Mouse (Mus musculus): Measurements from ENCODE around the gene C2cd3. TPM values are rescaled to one million over a fixed set of nuclear protein-coding genes. Genes with fewer than 3 reads are reported as not detected.

C2cd3 gene
- polyA plus RNA-seq, 1 experiment from 2014 or later, result 42.3 TPM

GRCm38 (mm10) chr7:100429911-100430310, 57.9 kb downstream of the C2cd3 start:
- ATAC-seq (ENCODE audit: insufficient read depth, low FRiP score, low TSS enrichment), result no peak
- no peak for DNase-seq (ENCODE audit: low spot score)
- H3K4me2 ChIP-seq (ENCODE audit: low read depth), result no peak overlapping the region
- no peak overlapping the region for H3K9ac ChIP-seq (ENCODE audit: low read length)
- H3K4me1 ChIP-seq (ENCODE audit: control insufficient read depth, insufficient read depth, low read length), result no peaks in the 10 kb centered on the region
- H3K9me3 ChIP-seq (ENCODE audit: control insufficient read depth, low read length), result no peaks in the 10 kb centered on the region
- H3K27me3 ChIP-seq (ENCODE audit: control insufficient read depth, insufficient read depth, low read length), result no peaks in the 10 kb centered on the region
- 94% methylated on average over 11 of the region's 11 CpGs for WGBS
- H3K4me3 ChIP-seq (ENCODE audit: low read depth, low read length), result no peak overlapping the region
- no peak overlapping the region for H3K27ac ChIP-seq (ENCODE audit: low read depth, low read length)
- H3K36me3 ChIP-seq (ENCODE audit: control insufficient read depth, insufficient read depth, low read length), result peaks cover 18% of the 10 kb centered on the region

DNA sequence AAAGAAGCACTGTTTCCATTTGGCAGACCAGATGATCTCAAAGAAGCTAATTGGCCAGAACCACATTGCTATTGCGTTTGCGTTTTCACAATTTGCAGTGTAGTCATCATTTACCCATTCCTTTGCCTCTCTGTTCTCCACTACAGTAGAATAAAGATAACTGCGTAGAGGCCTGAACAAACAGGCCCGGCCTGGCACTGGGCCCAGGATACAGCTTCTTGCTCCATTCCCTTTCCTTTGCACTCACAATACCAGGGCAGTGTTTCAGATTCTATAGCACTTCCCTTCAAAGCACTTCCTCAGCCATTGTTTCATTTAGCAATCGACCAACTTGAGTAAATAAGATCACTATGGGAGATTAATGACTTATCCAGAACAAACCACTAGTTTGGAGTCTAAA, 59.1 kb downstream of the C2cd3 start:
- H3K9ac ChIP-seq (ENCODE audit: low read length), result no peak overlapping the region
- peaks cover 11% of the 10 kb centered on the region for H3K36me3 ChIP-seq (ENCODE audit: control insufficient read depth, insufficient read depth, low read length)
- H3K4me1 ChIP-seq (ENCODE audit: control insufficient read depth, insufficient read depth, low read length), result no peaks in the 10 kb centered on the region
- no peaks in the 10 kb centered on the region for H3K9me3 ChIP-seq (ENCODE audit: control insufficient read depth, low read length)
- no peak overlapping the region for H3K4me3 ChIP-seq (ENCODE audit: low read depth, low read length)
- no peaks in the 10 kb centered on the region for H3K27me3 ChIP-seq (ENCODE audit: control insufficient read depth, insufficient read depth, low read length)
- 93% methylated on average over 5 of the region's 5 CpGs for WGBS
- DNase-seq (ENCODE audit: low spot score) (no peak), ATAC-seq (ENCODE audit: insufficient read depth, low FRiP score, low TSS enrichment) (no peak)
- H3K4me2 ChIP-seq (ENCODE audit: low read depth), result no peak overlapping the region
- H3K27ac ChIP-seq (ENCODE audit: low read depth, low read length), result no peak overlapping the region

GRCm38 (mm10) chr7:100433295-100433694, 61.3 kb downstream of the C2cd3 start:
- WGBS, result 95% methylated on average over 6 of the region's 6 CpGs
- H3K4me2 ChIP-seq (ENCODE audit: low read depth), result no peak overlapping the region
- H3K27ac ChIP-seq (ENCODE audit: low read depth, low read length), result no peak overlapping the region
- no peak overlapping the region for H3K4me3 ChIP-seq (ENCODE audit: low read depth, low read length)
- no peak for ATAC-seq (ENCODE audit: insufficient read depth, low FRiP score, low TSS enrichment)
- H3K36me3 ChIP-seq (ENCODE audit: control insufficient read depth, insufficient read depth, low read length), result peaks cover 11% of the 10 kb centered on the region; the same call in 1 of the 2 replicates
- no peaks in the 10 kb centered on the region for H3K9me3 ChIP-seq (ENCODE audit: control insufficient read depth, low read length)
- no peak for DNase-seq (ENCODE audit: low spot score)
- no peaks in the 10 kb centered on the region for H3K27me3 ChIP-seq (ENCODE audit: control insufficient read depth, insufficient read depth, low read length)
- no peak overlapping the region for H3K9ac ChIP-seq (ENCODE audit: low read length)
- H3K4me1 ChIP-seq (ENCODE audit: control insufficient read depth, insufficient read depth, low read length), result no peaks in the 10 kb centered on the region

DNA sequence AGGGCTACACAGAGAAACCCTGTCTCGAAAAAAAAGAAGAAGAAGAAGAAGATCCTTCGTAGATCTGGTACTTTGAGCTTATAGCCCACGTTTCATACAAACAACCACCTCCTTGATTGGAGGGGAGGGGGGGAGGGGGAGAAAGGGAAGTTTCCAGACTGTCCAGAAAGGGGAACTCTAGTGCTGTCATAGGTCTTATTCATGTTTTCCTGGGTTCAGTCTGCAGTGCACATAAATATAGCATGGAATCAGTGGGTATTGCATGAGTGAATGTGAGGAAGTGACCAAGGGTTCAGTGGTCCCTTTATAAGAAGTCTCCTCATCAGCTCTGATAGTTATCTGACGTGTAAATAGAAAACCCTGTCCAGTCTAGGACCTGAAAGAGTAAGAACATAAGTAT, 71.7 kb downstream of the C2cd3 start:
- DNase-seq (ENCODE audit: low spot score) (no peak), ATAC-seq (ENCODE audit: insufficient read depth, low FRiP score, low TSS enrichment) (no peak)
- Histone ChIP-seq H3K27ac (ENCODE audit: low read depth, low read length) (no peak overlapping the region), H3K9me3 (ENCODE audit: control insufficient read depth, low read length) (no peaks in the 10 kb centered on the region), H3K4me2 (ENCODE audit: low read depth) (no peak overlapping the region), H3K4me3 (ENCODE audit: low read depth, low read length) (no peak overlapping the region), H3K9ac (ENCODE audit: low read length) (no peak overlapping the region), H3K36me3 (ENCODE audit: control insufficient read depth, insufficient read depth, low read length) (peaks cover 15% of the 10 kb centered on the region; the same call in 1 of the 2 replicates), H3K4me1 (ENCODE audit: control insufficient read depth, insufficient read depth, low read length) (no peaks in the 10 kb centered on the region), H3K27me3 (ENCODE audit: control insufficient read depth, insufficient read depth, low read length) (no peaks in the 10 kb centered on the region)
- WGBS, result 86% methylated on average over 4 of the region's 4 CpGs

DNA sequence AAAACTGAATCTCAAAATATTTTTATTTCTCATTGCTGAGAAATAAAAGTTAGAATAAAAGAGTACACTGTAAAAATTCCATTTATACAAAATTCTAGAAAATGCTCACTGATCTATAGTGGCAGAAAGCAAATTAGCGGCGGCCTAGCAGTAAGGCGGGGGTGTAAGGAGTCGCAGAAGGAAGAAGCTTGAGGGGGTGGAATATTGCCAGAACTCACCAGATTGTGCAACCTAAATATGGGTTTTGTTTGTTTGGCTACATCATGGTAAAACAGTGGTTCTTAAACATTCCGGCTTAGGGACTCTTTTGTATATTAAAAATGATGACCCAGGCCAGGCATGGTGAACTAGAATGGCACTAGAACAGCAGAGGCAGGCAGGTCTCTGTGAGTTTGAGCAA, 74.2 kb downstream of the C2cd3 start:
- Histone ChIP-seq H3K4me3 (ENCODE audit: low read depth, low read length) (no peak overlapping the region), H3K9ac (ENCODE audit: low read length) (no peak overlapping the region), H3K36me3 (ENCODE audit: control insufficient read depth, insufficient read depth, low read length) (peaks cover 18% of the 10 kb centered on the region), H3K27me3 (ENCODE audit: control insufficient read depth, insufficient read depth, low read length) (no peaks in the 10 kb centered on the region), H3K4me1 (ENCODE audit: control insufficient read depth, insufficient read depth, low read length) (no peaks in the 10 kb centered on the region), H3K27ac (ENCODE audit: low read depth, low read length) (no peak overlapping the region), H3K4me2 (ENCODE audit: low read depth) (no peak overlapping the region), H3K9me3 (ENCODE audit: control insufficient read depth, low read length) (no peaks in the 10 kb centered on the region)
- no peak for ATAC-seq (ENCODE audit: insufficient read depth, low FRiP score, low TSS enrichment)
- DNase-seq (ENCODE audit: low spot score), result no peak
- WGBS, result 97% methylated on average over 5 of the region's 5 CpGs

DNA sequence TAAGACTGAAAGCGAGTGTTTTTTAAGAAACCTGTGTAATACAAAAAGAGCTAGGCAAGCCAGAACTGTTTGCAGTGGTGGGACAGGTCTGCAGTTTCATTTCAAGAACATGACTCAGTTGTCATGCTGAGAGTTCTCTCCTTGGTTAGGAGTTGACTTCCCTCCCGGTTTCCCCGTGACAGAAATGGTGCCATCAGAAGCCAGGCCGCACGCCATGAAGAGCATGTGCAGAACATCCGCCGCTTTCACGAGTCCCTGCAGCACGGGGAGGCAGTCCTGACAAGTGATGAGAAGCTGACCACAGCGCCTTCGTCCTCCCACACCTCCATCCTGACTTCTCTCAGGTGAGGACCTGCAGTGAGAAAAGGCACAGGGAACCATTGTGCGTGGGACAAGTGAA, 76.5 kb downstream of the C2cd3 start:
- no peak overlapping the region for H3K27ac ChIP-seq (ENCODE audit: low read depth, low read length)
- H3K4me3 ChIP-seq (ENCODE audit: low read depth, low read length), result no peak overlapping the region
- 93% methylated on average over 12 of the region's 12 CpGs for WGBS
- H3K9ac ChIP-seq (ENCODE audit: low read length), result no peak overlapping the region
- no peak overlapping the region for H3K4me2 ChIP-seq (ENCODE audit: low read depth)
- H3K9me3 ChIP-seq (ENCODE audit: control insufficient read depth, low read length), result no peaks in the 10 kb centered on the region
- H3K27me3 ChIP-seq (ENCODE audit: control insufficient read depth, insufficient read depth, low read length), result no peaks in the 10 kb centered on the region
- DNase-seq (ENCODE audit: low spot score), result no peak
- peaks cover 23% of the 10 kb centered on the region for H3K36me3 ChIP-seq (ENCODE audit: control insufficient read depth, insufficient read depth, low read length)
- H3K4me1 ChIP-seq (ENCODE audit: control insufficient read depth, insufficient read depth, low read length), result no peaks in the 10 kb centered on the region
- no peak for ATAC-seq (ENCODE audit: insufficient read depth, low FRiP score, low TSS enrichment)

- no peaks in the 10 kb centered on the region for H3K9me3 ChIP-seq (ENCODE audit: control insufficient read depth, low read length)
- H3K27me3 ChIP-seq (ENCODE audit: control insufficient read depth, insufficient read depth, low read length), result no peaks in the 10 kb centered on the region
- no peak for DNase-seq (ENCODE audit: low spot score)
- no peaks in the 10 kb centered on the region for H3K4me1 ChIP-seq (ENCODE audit: control insufficient read depth, insufficient read depth, low read length)
- no peak overlapping the region for H3K4me2 ChIP-seq (ENCODE audit: low read depth)
- 93% methylated on average over 3 of the region's 3 CpGs for WGBS
- H3K36me3 ChIP-seq (ENCODE audit: control insufficient read depth, insufficient read depth, low read length), result peaks cover 23% of the 10 kb centered on the region
- no peak for ATAC-seq (ENCODE audit: insufficient read depth, low FRiP score, low TSS enrichment)
- H3K27ac ChIP-seq (ENCODE audit: low read depth, low read length), result no peak overlapping the region
- no peak overlapping the region for H3K9ac ChIP-seq (ENCODE audit: low read length)
- H3K4me3 ChIP-seq (ENCODE audit: low read depth, low read length), result no peak overlapping the region
Measured at GRCm38 (mm10) chr7:100448985-100449384, 77.0 kb downstream of the C2cd3 start.

GRCm38 (mm10) chr7:100458153-100458552, 86.1 kb downstream of the C2cd3 start:
- DNase-seq (ENCODE audit: low spot score), result no peak
- H3K9me3 ChIP-seq (ENCODE audit: control insufficient read depth, low read length), result no peaks in the 10 kb centered on the region
- 70% methylated on average over 1 of the region's 1 CpGs for WGBS
- no peak overlapping the region for H3K27ac ChIP-seq (ENCODE audit: low read depth, low read length)
- no peaks in the 10 kb centered on the region for H3K27me3 ChIP-seq (ENCODE audit: control insufficient read depth, insufficient read depth, low read length)
- no peak overlapping the region for H3K4me3 ChIP-seq (ENCODE audit: low read depth, low read length)
- H3K4me1 ChIP-seq (ENCODE audit: control insufficient read depth, insufficient read depth, low read length), result no peaks in the 10 kb centered on the region
- peaks cover 18% of the 10 kb centered on the region for H3K36me3 ChIP-seq (ENCODE audit: control insufficient read depth, insufficient read depth, low read length)
- no peak for ATAC-seq (ENCODE audit: insufficient read depth, low FRiP score, low TSS enrichment)
- no peak overlapping the region for H3K4me2 ChIP-seq (ENCODE audit: low read depth)
- no peak overlapping the region for H3K9ac ChIP-seq (ENCODE audit: low read length)

DNA sequence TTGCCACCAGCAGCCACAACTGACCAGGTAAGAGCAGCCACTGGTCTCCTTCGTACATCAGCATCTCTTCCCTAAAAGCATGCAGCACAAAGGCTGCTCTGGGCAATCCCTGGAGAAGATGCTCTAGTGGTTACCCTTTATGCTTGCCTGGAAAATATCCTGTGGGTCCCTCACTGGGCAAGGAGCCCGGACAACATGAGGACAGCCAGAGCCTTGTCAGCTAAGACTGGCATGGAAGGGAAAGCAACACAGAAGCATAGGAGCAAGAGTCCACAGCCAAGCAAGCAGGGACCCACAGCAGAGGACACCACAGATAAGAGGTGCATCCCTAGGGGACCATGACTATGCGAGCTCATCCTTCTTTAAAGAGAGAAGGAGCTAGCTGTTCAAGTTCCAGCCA, 87.8 kb downstream of the C2cd3 start:
- no peak overlapping the region for H3K27ac ChIP-seq (ENCODE audit: low read depth, low read length)
- ATAC-seq (ENCODE audit: insufficient read depth, low FRiP score, low TSS enrichment), result no peak

More for the DNA sequence above, 87.8 kb downstream of the C2cd3 start:
- WGBS, result 91% methylated on average over 3 of the region's 3 CpGs
- Histone ChIP-seq H3K9ac (ENCODE audit: low read length) (no peak overlapping the region), H3K36me3 (ENCODE audit: control insufficient read depth, insufficient read depth, low read length) (peaks cover 14% of the 10 kb centered on the region), H3K27me3 (ENCODE audit: control insufficient read depth, insufficient read depth, low read length) (no peaks in the 10 kb centered on the region), H3K4me3 (ENCODE audit: low read depth, low read length) (no peak overlapping the region), H3K9me3 (ENCODE audit: control insufficient read depth, low read length) (no peaks in the 10 kb centered on the region), H3K4me1 (ENCODE audit: control insufficient read depth, insufficient read depth, low read length) (no peaks in the 10 kb centered on the region), H3K4me2 (ENCODE audit: low read depth) (no peak overlapping the region)
- DNase-seq (ENCODE audit: low spot score), result no peak
